ENCODE assay signal across 9 mouse cellular contexts in genomic region chr5:27737168-27737567, GRCm38 (mm10). TPM values are rescaled to one million over a fixed set of nuclear protein-coding genes. Genes with fewer than 3 reads are reported as not detected.
A peak's percentile ranks its signal among the peaks of the same experiment; 100 is the strongest.
DNase-seq lines count a peak whose midpoint lies in the region; ATAC-seq and TF ChIP-seq lines count a peak whose summit lies in the region.
"Had no signal": no experiment of that assay in that cellular context is flagged by ENCODE, and none has a peak within 500 bp of the region (broad histone marks: within the 10 kb centered on the region; RNA-seq: fewer than 3 reads in every experiment).

No protein-coding gene starts in this region.

- no peak for DNase-seq in frontal cortex, postnatal 25 days (ENCODE audit: low spot score in 2 of 2)
- DNase-seq in hindbrain, embryonic 11.5 days (ENCODE audit: low spot score) = peak; percentile 71
- peak; percentile 85 for DNase-seq in limb, embryonic 14.5 days (ENCODE audit: low spot score)
- DNase-seq in thymus, postnatal 36 days = peak; percentile 17 to 21

- H3K36me3 ChIP-seq in E14TG2a.4 (ENCODE audit: insufficient read depth, low read length) = peaks cover 23% of the 10 kb centered on the region
- no peaks in the 10 kb centered on the region for H3K36me3 ChIP-seq in hindbrain, embryonic 11.5 days (ENCODE audit: control insufficient read depth, insufficient read depth, low read length)
- H3K36me3 ChIP-seq in limb, embryonic 14.5 days (ENCODE audit: control insufficient read depth, insufficient read depth, low read length) = peaks cover 9% of the 10 kb centered on the region
- no peaks in the 10 kb centered on the region; the same call in 1 of the 2 replicates for H3K36me3 ChIP-seq in midbrain, embryonic 16.5 days (ENCODE audit: control insufficient read depth, insufficient read depth, low read length)

- ATAC-seq in frontal cortex, adult (ENCODE audit: low TSS enrichment) = 0 out of 2 replicates have a peak, but pooled peaks have one; percentile 31
- no peak for ATAC-seq in hindbrain, embryonic 11.5 days (ENCODE audit: low FRiP score)
- peak; percentile 68 for ATAC-seq in limb, embryonic 14.5 days (ENCODE audit: low FRiP score, low read depth)
- ATAC-seq in midbrain, embryonic 16.5 days = peak; percentile 43; the same call in 1 of the 2 replicates

- no peak overlapping the region for H3K27ac ChIP-seq in cortical plate, adult 2 months (ENCODE audit: insufficient read depth, low read length)
- no peak overlapping the region for H3K27ac ChIP-seq in hindbrain, embryonic 11.5 days (ENCODE audit: low read depth, low read length)
- no peak overlapping the region for H3K27ac ChIP-seq in limb, embryonic 14.5 days (replicated peaks; ENCODE audit: low read depth, low read length)
- H3K27ac ChIP-seq in midbrain, embryonic 16.5 days (ENCODE audit: low read length) = no peak overlapping the region
- H3K27ac ChIP-seq: neural tube, embryonic 12.5 days had no signal

- H3K4me3 ChIP-seq in E14TG2a.4 (replicated peaks; ENCODE audit: low read length) = no peak overlapping the region
- H3K4me3 ChIP-seq in cortical plate, adult 2 months (ENCODE audit: insufficient read depth, low read length) = no peak overlapping the region
- H3K4me3 ChIP-seq in hindbrain, embryonic 11.5 days (ENCODE audit: low read depth, low read length) = no peak overlapping the region
- no peak overlapping the region for H3K4me3 ChIP-seq in limb, embryonic 14.5 days (replicated peaks; ENCODE audit: low read length)
- H3K4me3 ChIP-seq in midbrain, embryonic 16.5 days (ENCODE audit: low read depth, low read length) = no peak overlapping the region
- H3K4me3 ChIP-seq: neural tube, embryonic 12.5 days had no signal

- no peak overlapping the region for H3K4me2 ChIP-seq in hindbrain, embryonic 11.5 days (replicated peaks; ENCODE audit: low read depth, low read length)
- no peak overlapping the region for H3K4me2 ChIP-seq in limb, embryonic 14.5 days (replicated peaks; ENCODE audit: low read depth, low read length, severe bottlenecking)
- no peak overlapping the region for H3K4me2 ChIP-seq in midbrain, embryonic 16.5 days (ENCODE audit: low read length)
- H3K4me2 ChIP-seq: neural tube, embryonic 12.5 days had no signal

- H3K9ac ChIP-seq in hindbrain, embryonic 11.5 days (ENCODE audit: low read depth, low read length) = no peak overlapping the region
- H3K9ac ChIP-seq in limb, embryonic 14.5 days (ENCODE audit: low read depth, low read length, severe bottlenecking) = no peak overlapping the region
- no peak overlapping the region for H3K9ac ChIP-seq in midbrain, embryonic 16.5 days (ENCODE audit: low read depth, low read length)
- H3K9ac ChIP-seq: neural tube, embryonic 12.5 days had no signal

- TF ChIP-seq CTCF in E14TG2a.4 (conservative IDR thresholded peaks at IDR 0.05; ENCODE audit: low read length) = peak; percentile 42
- TF ChIP-seq CTCF in cortical plate, adult 2 months (IDR thresholded peaks at IDR 0.05; ENCODE audit: extremely low read depth, insufficient read depth, low read length) = peak; percentile 63

- no peaks in the 10 kb centered on the region for H3K9me3 ChIP-seq in E14TG2a.4 (ENCODE audit: low read length)
- H3K9me3 ChIP-seq in hindbrain, embryonic 11.5 days (ENCODE audit: control insufficient read depth, low read length) = no peaks in the 10 kb centered on the region; the same call in 1 of the 2 replicates
- no peaks in the 10 kb centered on the region for H3K9me3 ChIP-seq in limb, embryonic 14.5 days (ENCODE audit: control insufficient read depth, low read length)
- no peaks in the 10 kb centered on the region; the same call in 1 of the 2 replicates for H3K9me3 ChIP-seq in midbrain, embryonic 16.5 days (replicated peaks; ENCODE audit: control insufficient read depth, low read length, poor library complexity, severe bottlenecking)

- TF ChIP-seq POLR2A in cortical plate, adult 2 months (IDR thresholded peaks at IDR 0.05; ENCODE audit: extremely low read depth, insufficient read depth, low read length) = no peak
- no peak for TF ChIP-seq POLR2A in limb, embryonic 14.5 days (IDR thresholded peaks at IDR 0.05; ENCODE audit: borderline replicate concordance, extremely low read depth, insufficient read depth, insufficient read length)

- H3K4me1 ChIP-seq in E14TG2a.4 (replicated peaks; ENCODE audit: low read depth, low read length) = no peaks in the 10 kb centered on the region
- H3K4me1 ChIP-seq in cortical plate, adult 2 months (ENCODE audit: control insufficient read depth, insufficient read depth, low read length) = no peaks in the 10 kb centered on the region; the same call in none of the 2 replicates
- no peaks in the 10 kb centered on the region for H3K4me1 ChIP-seq in hindbrain, embryonic 11.5 days (replicated peaks; ENCODE audit: control insufficient read depth, insufficient read depth, low read length)
- no peaks in the 10 kb centered on the region for H3K4me1 ChIP-seq in limb, embryonic 14.5 days (ENCODE audit: control insufficient read depth, insufficient read depth, low read length)
- peaks cover 4% of the 10 kb centered on the region for H3K4me1 ChIP-seq in midbrain, embryonic 16.5 days (ENCODE audit: control insufficient read depth, insufficient read depth, low read length)
- H3K4me1 ChIP-seq: neural tube, embryonic 12.5 days had no signal

- H3K27me3 ChIP-seq in E14TG2a.4 (ENCODE audit: insufficient read depth, low read length) = no peaks in the 10 kb centered on the region
- no peaks in the 10 kb centered on the region for H3K27me3 ChIP-seq in hindbrain, embryonic 11.5 days (ENCODE audit: control insufficient read depth, insufficient read depth, low read length)
- no peaks in the 10 kb centered on the region for H3K27me3 ChIP-seq in limb, embryonic 14.5 days (ENCODE audit: control insufficient read depth, insufficient read depth, low read length)
- H3K27me3 ChIP-seq in midbrain, embryonic 16.5 days (ENCODE audit: control insufficient read depth, insufficient read depth, low read depth, low read length) = no peaks in the 10 kb centered on the region
- H3K27me3 ChIP-seq: neural tube, embryonic 12.5 days had no signal

- WGBS in hindbrain, embryonic 11.5 days = 17% methylated on average over 3 of the region's 3 CpGs
- 14% methylated on average over 3 of the region's 3 CpGs for WGBS in limb, embryonic 14.5 days
- 16% methylated on average over 3 of the region's 3 CpGs for WGBS in midbrain, embryonic 16.5 days

RNA-seq across cellular contexts. Expression of gene Paxip1, which starts 54.3 kb away (rescaled TPM):
- polyA plus RNA-seq in cortical plate, adult 2 months (2012; rRNA removed) = 33.2 and 33.4 TPM in 2 replicates
- polyA plus RNA-seq in hindbrain, embryonic 11.5 days (2014; fragmentation: Nextera tagmentation; extraction: Ambion mirVana) = 34.6 and 41.9 TPM in 2 replicates
- polyA plus RNA-seq in limb, embryonic 14.5 days (2012; rRNA removed) = 57.7 and 65.8 TPM in 2 replicates
- 34.5 and 38.4 TPM in 2 replicates for polyA plus RNA-seq in limb, embryonic 14.5 days (2014; fragmentation: Nextera tagmentation; extraction: Ambion mirVana)
- 28.7 and 30.2 TPM in 2 replicates for polyA plus RNA-seq in midbrain, embryonic 16.5 days (2015; fragmentation: Nextera tagmentation; extraction: Ambion mirVana)

Comparison
In these comparisons a context has a peak if more than half of its experiments do, and no peak if none do; other contexts are left out.
1. DNase-seq: peak in hindbrain, embryonic 11.5 days (single experiment), limb, embryonic 14.5 days (single experiment) and thymus, postnatal 36 days (2 of 2); none in frontal cortex, postnatal 25 days (0 of 2).